10 mouse cellular contexts compared by ENCODE assay signal in genomic region chr1:37231295-37231701, GRCm38 (mm10). TPM values are rescaled to one million over a fixed set of nuclear protein-coding genes. Genes with fewer than 3 reads are reported as not detected.
DNase-seq lines count a peak whose midpoint lies in the region; ATAC-seq and TF ChIP-seq lines count a peak whose summit lies in the region.
"Had no signal": no experiment of that assay in that cellular context is flagged by ENCODE, and none has a peak within 500 bp of the region (broad histone marks: within the 10 kb centered on the region; RNA-seq: fewer than 3 reads in every experiment).

No protein-coding gene starts in this region.

- peaks cover 1% of the 10 kb centered on the region; the same call in 1 of the 2 replicates for H3K4me1 ChIP-seq in heart, adult 2 months (ENCODE audit: control insufficient read depth, insufficient read depth, low read length)
- H3K4me1 ChIP-seq in heart, embryonic 10.5 days, result no peaks in the 10 kb centered on the region
- peaks cover 3% of the 10 kb centered on the region for H3K4me1 ChIP-seq in brown adipose tissue, adult 24 weeks (ENCODE audit: control insufficient read depth, insufficient read depth, insufficient read length, low read length)
- peaks cover 0 to 2% of the 10 kb centered on the region in 2 experiments; a peak in 1 of 4 replicates for H3K4me1 ChIP-seq in heart, embryonic 14.5 days (ENCODE audit: control insufficient read depth in 2 of 2, insufficient read depth in 2 of 2, low read length in 2 of 2)
- H3K4me1 ChIP-seq in lung, postnatal 0 days (ENCODE audit: insufficient read depth, low read depth, low read length), result no peaks in the 10 kb centered on the region
- no peaks in the 10 kb centered on the region for H3K4me1 ChIP-seq in hindbrain, embryonic 13.5 days (replicated peaks)
- H3K4me1 ChIP-seq in midbrain, embryonic 15.5 days, result no peaks in the 10 kb centered on the region

- no peak for ATAC-seq in heart, embryonic 14.5 days (ENCODE audit: insufficient number of reproducible peaks, insufficient read depth, low FRiP score, low read depth)
- peak; percentile 71 for ATAC-seq in lung, postnatal 0 days
- no peak for ATAC-seq in hindbrain, embryonic 13.5 days (ENCODE audit: low FRiP score)
- no peak for ATAC-seq in midbrain, embryonic 15.5 days (replicated peaks)
- no peak for ATAC-seq in erythroblast, adult 5-6 weeks (replicated peaks; ENCODE audit: low FRiP score, poor library complexity, severe bottlenecking)

- no peaks in the 10 kb centered on the region for H3K79me2 ChIP-seq in heart, adult 2 months (replicated peaks; ENCODE audit: control insufficient read depth, insufficient read depth, low read length)

- 0 out of 2 replicates have a peak, but pooled peaks cover 3% of the 10 kb centered on the region for H3K9me3 ChIP-seq in heart, embryonic 10.5 days
- 0 out of 2 replicates have a peak, but pooled peaks cover 4% of the 10 kb centered on the region for H3K9me3 ChIP-seq in heart, embryonic 14.5 days (ENCODE audit: control insufficient read depth, low read length)
- no peaks in the 10 kb centered on the region for H3K9me3 ChIP-seq in lung, postnatal 0 days (ENCODE audit: low read length)
- peaks cover 6% of the 10 kb centered on the region; the same call in 1 of the 2 replicates for H3K9me3 ChIP-seq in hindbrain, embryonic 13.5 days
- H3K9me3 ChIP-seq in midbrain, embryonic 15.5 days, result no peaks in the 10 kb centered on the region

- TF ChIP-seq POLR2A in heart, adult 2 months (IDR thresholded peaks at IDR 0.05; ENCODE audit: insufficient read depth, low read depth, low read length), result no peak

- no peak overlapping the region for H3K4me3 ChIP-seq in heart, adult 2 months
- H3K4me3 ChIP-seq in heart, embryonic 10.5 days, result no peak overlapping the region
- H3K4me3 ChIP-seq in brown adipose tissue, adult 24 weeks (ENCODE audit: insufficient read depth, low read depth, low read length), result no peak overlapping the region
- H3K4me3 ChIP-seq in heart, embryonic 14.5 days (ENCODE audit: control insufficient read depth in 1 of 2, insufficient read depth in 1 of 2, low read depth in 1 of 2, low read length in 2 of 2), result no peak overlapping the region
- H3K4me3 ChIP-seq in lung, postnatal 0 days (ENCODE audit: low read depth, low read length), result no peak overlapping the region; the same call in 1 of the 2 replicates
- H3K4me3 ChIP-seq in hindbrain, embryonic 13.5 days, result no peak overlapping the region
- H3K4me3 ChIP-seq in midbrain, embryonic 15.5 days, result no peak overlapping the region

- no peaks in the 10 kb centered on the region for H3K36me3 ChIP-seq in heart, adult 2 months (ENCODE audit: control insufficient read depth, insufficient read depth, low read length)
- H3K36me3 ChIP-seq in heart, embryonic 10.5 days, result no peaks in the 10 kb centered on the region
- H3K36me3 ChIP-seq in heart, embryonic 14.5 days (ENCODE audit: control insufficient read depth, insufficient read depth, low read length), result no peaks in the 10 kb centered on the region
- H3K36me3 ChIP-seq in lung, postnatal 0 days (ENCODE audit: insufficient read depth, low read length), result no peaks in the 10 kb centered on the region
- no peaks in the 10 kb centered on the region for H3K36me3 ChIP-seq in hindbrain, embryonic 13.5 days
- no peaks in the 10 kb centered on the region for H3K36me3 ChIP-seq in midbrain, embryonic 15.5 days (replicated peaks)

- H3K27ac ChIP-seq in heart, adult 2 months, result peak overlapping the region; percentile 51
- no peak overlapping the region for H3K27ac ChIP-seq in heart, embryonic 10.5 days
- H3K27ac ChIP-seq in brown adipose tissue, adult 24 weeks (replicated peaks; ENCODE audit: low read depth, low read length), result peak overlapping the region; percentile 35; the same call in 1 of the 2 replicates
- no peak overlapping the region for H3K27ac ChIP-seq in heart, embryonic 14.5 days (replicated peaks in 1 of 2; ENCODE audit: control insufficient read depth in 1 of 2, insufficient read depth in 1 of 2, low read depth in 2 of 2, low read length in 2 of 2)
- no peak overlapping the region for H3K27ac ChIP-seq in lung, postnatal 0 days (ENCODE audit: low read length)
- H3K27ac ChIP-seq in hindbrain, embryonic 13.5 days, result no peak overlapping the region
- no peak overlapping the region for H3K27ac ChIP-seq in midbrain, embryonic 15.5 days

- intact Hi-C loops in heart, adult 2 months (cut with DNase I), result no loop called here

- no peaks in the 10 kb centered on the region for H3K27me3 ChIP-seq in heart, adult 2 months (ENCODE audit: control insufficient read depth, insufficient read depth, low read length)
- H3K27me3 ChIP-seq in heart, embryonic 10.5 days (ENCODE audit: insufficient read depth, poor library complexity, severe bottlenecking), result no peaks in the 10 kb centered on the region
- H3K27me3 ChIP-seq in heart, embryonic 14.5 days (ENCODE audit: control insufficient read depth, insufficient read depth, low read length), result no peaks in the 10 kb centered on the region
- H3K27me3 ChIP-seq in lung, postnatal 0 days (replicated peaks; ENCODE audit: insufficient read depth, low read length), result no peaks in the 10 kb centered on the region
- no peaks in the 10 kb centered on the region for H3K27me3 ChIP-seq in hindbrain, embryonic 13.5 days
- no peaks in the 10 kb centered on the region for H3K27me3 ChIP-seq in midbrain, embryonic 15.5 days (replicated peaks)

- DNase-seq in heart, adult 2 months, result peak; percentile 28 to 45
- DNase-seq in heart, embryonic 10.5 days (ENCODE audit: low spot score), result no peak
- peak; percentile 72 for DNase-seq in lung, postnatal 0 days (ENCODE audit: low spot score)
- DNase-seq: cerebellum, adult 8-10 months; retina, postnatal 1 day had no signal

- TF ChIP-seq CTCF in heart, adult 2 months (IDR thresholded peaks at IDR 0.05), result no peak
- TF ChIP-seq CTCF in lung, postnatal 0 days (IDR thresholded peaks at IDR 0.05), result no peak

- no peak for TF ChIP-seq EP300 in heart, adult 2 months (IDR thresholded peaks at IDR 0.05; ENCODE audit: insufficient read depth, low read depth, low read length)
- TF ChIP-seq EP300 in lung, postnatal 0 days (IDR thresholded peaks at IDR 0.05), result no peak

- 52% methylated on average over 6 of the region's 6 CpGs for WGBS in heart, adult 2 months
- 58% methylated on average over 6 of the region's 6 CpGs for WGBS in heart, embryonic 10.5 days
- 39% methylated on average over 6 of the region's 6 CpGs for WGBS in heart, embryonic 14.5 days
- 35% methylated on average over 6 of the region's 6 CpGs for WGBS in lung, postnatal 0 days
- WGBS in hindbrain, embryonic 13.5 days, result 76% methylated on average over 6 of the region's 6 CpGs
- WGBS in midbrain, embryonic 15.5 days, result 77% methylated on average over 6 of the region's 6 CpGs

- H3K4me2 ChIP-seq in heart, embryonic 14.5 days (ENCODE audit: low read length), result 0 out of 2 replicates have a peak overlapping the region, but pooled peaks have one; percentile 18
- H3K4me2 ChIP-seq in lung, postnatal 0 days (replicated peaks; ENCODE audit: low read depth, low read length), result 0 out of 2 replicates have a peak overlapping the region, but pooled peaks have one; percentile 17
- no peak overlapping the region for H3K4me2 ChIP-seq in hindbrain, embryonic 13.5 days
- no peak overlapping the region for H3K4me2 ChIP-seq in midbrain, embryonic 15.5 days

- no peak overlapping the region for H3K9ac ChIP-seq in heart, adult 2 months (ENCODE audit: low read depth, low read length)
- H3K9ac ChIP-seq in heart, embryonic 14.5 days (ENCODE audit: low read length), result no peak overlapping the region
- no peak overlapping the region for H3K9ac ChIP-seq in lung, postnatal 0 days (replicated peaks; ENCODE audit: low read depth)
- no peak overlapping the region for H3K9ac ChIP-seq in hindbrain, embryonic 13.5 days
- H3K9ac ChIP-seq in midbrain, embryonic 15.5 days, result no peak overlapping the region

RNA-seq across cellular contexts. Expression of gene Cnga3, which starts 17.1 kb away (rescaled TPM):
- 1 to 10 TPM; 1.4 to 1.5 TPM for total RNA-seq in heart, adult 2 months (2021)
- 1.5 and 2.3 TPM in 2 replicates for polyA plus RNA-seq in heart, adult 2 months (2012; rRNA removed)
- polyA plus RNA-seq in heart, embryonic 10.5 days (2016; fragmentation: Nextera tagmentation; extraction: Ambion mirVana), result 0.08 TPM in 1 of 2 replicates, not detected in the other
- 0.79 TPM in 1 of 2 replicates, not detected in the other for polyA plus RNA-seq in brown adipose tissue, adult 24 weeks (2012; ENCODE audit: insufficient read depth, insufficient read length, missing spikeins)
- not detected in 2 replicates for polyA plus RNA-seq in heart, embryonic 14.5 days (2014; fragmentation: Nextera tagmentation; extraction: Ambion mirVana)
- not detected in 2 replicates for polyA plus RNA-seq in lung, postnatal 0 days (2015; fragmentation: Nextera tagmentation; extraction: Ambion mirVana)
- polyA plus RNA-seq in hindbrain, embryonic 13.5 days (2015; fragmentation: Nextera tagmentation; extraction: Ambion mirVana), result 0.13 TPM in 1 of 2 replicates, not detected in the other
- 0.21 and 0.26 TPM in 2 replicates for polyA plus RNA-seq in midbrain, embryonic 15.5 days (2015; fragmentation: Nextera tagmentation; extraction: Ambion mirVana)
- not detected in 2 replicates for total RNA-seq in erythroblast, adult 5-6 weeks (2015; ENCODE audit: low replicate concordance)
- total RNA-seq in erythroblast, adult 5-6 weeks (2017; ENCODE audit: low replicate concordance), result not detected in 2 replicates

Comparison
In these comparisons a context has a peak if more than half of its experiments do, and no peak if none do; other contexts are left out.
1. H3K27ac ChIP-seq: peak in heart, adult 2 months (single experiment) and brown adipose tissue, adult 24 weeks (single experiment); none in heart, embryonic 10.5 days (single experiment), heart, embryonic 14.5 days (0 of 2), lung, postnatal 0 days (single experiment), hindbrain, embryonic 13.5 days (single experiment) and midbrain, embryonic 15.5 days (single experiment).
2. H3K4me2 ChIP-seq: peak in heart, embryonic 14.5 days (single experiment) and lung, postnatal 0 days (single experiment); none in hindbrain, embryonic 13.5 days (single experiment) and midbrain, embryonic 15.5 days (single experiment).